Mouse (Mus musculus) heart, postnatal 0 days (tissue): ENCODE results near the gene Adamtsl1.

Experiments
- CTCF ChIP-seq: IDR thresholded peaks from 2 replicates; pipeline ENCODE4 v1.5.1; 2016; ENCODE audit warnings: antibody characterized with exemption, control low read depth, low read depth
- EP300 ChIP-seq: IDR thresholded peaks from 2 replicates; pipeline ENCODE4 v1.6.1; 2016; ENCODE audit warnings: antibody characterized with exemption, low read depth

DNA sequence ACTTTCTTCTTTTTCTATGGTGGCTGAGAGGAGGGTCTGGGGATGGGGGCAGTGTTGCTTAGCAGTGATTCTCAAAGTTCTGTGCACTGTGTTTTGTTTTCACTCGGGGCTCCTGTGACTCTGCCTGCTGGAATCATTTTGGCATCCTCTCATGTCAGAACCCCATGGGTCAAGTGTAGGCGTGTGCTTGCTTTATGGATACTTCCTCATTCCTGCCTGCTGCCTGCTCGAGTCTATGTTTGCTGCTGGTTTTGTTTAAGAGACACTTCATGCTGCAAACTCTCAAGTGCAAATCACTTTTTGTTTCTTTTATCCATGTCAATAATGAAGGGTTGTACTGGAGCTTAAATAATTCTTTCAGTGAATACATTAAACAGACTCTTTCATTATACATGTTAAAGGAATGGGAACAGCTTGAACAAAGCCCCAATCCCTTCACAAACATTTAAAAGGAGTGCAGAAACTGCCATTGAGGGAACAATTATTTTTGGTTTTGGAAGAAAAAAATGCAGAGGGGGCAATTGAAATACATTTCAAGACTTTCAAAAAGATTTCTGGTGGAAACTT, 227.9 kb downstream of the Adamtsl1 start:
- TF ChIP-seq CTCF (no peak), EP300 (no peak)
